Mouse (Mus musculus) midbrain, embryonic 10.5 days (tissue): ENCODE results near the gene Olfr844. TPM values are rescaled to one million over a fixed set of nuclear protein-coding genes. Genes with fewer than 3 reads are reported as not detected.

Experiments used
- DNase-seq: peaks from one replicate; pipeline ENCODE4 v3.0.0-alpha.2; 2017; ENCODE audit warnings: low spot score
- H3K27ac ChIP-seq: fragments of 300-500 bp; sonication (generic); replicated peaks from 2 replicates; pipeline ENCODE4 v1.5.1; 2016; ENCODE audit warnings: mild to moderate bottlenecking
- H3K27me3 ChIP-seq: fragments of 300-500 bp; sonication (generic); 2 replicates; pipeline ENCODE4 v1.6.1; 2016; ENCODE audit warnings: low read depth, mild to moderate bottlenecking; ENCODE audit not compliant: poor library complexity, severe bottlenecking
- H3K36me3 ChIP-seq: fragments of 300-500 bp; sonication (generic); 2 replicates; pipeline ENCODE4 v1.6.1; 2016; ENCODE audit warnings: mild to moderate bottlenecking, moderate library complexity
- H3K4me1 ChIP-seq: fragments of 300-500 bp; sonication (generic); 2 replicates; pipeline ENCODE4 v1.6.1; 2016
- H3K4me3 ChIP-seq: fragments of 300-500 bp; sonication (generic); 2 replicates; pipeline ENCODE4 v1.5.1; 2016; ENCODE audit warnings: mild to moderate bottlenecking, moderate library complexity
- H3K9me3 ChIP-seq: fragments of 300-500 bp; sonication (generic); replicated peaks from 2 replicates; pipeline ENCODE4 v1.6.1; 2016; ENCODE audit warnings: mild to moderate bottlenecking
- WGBS: fragments of 180-500 bp; shearing (Covaris S2); methylation state at CpG from one replicate; pipeline ENCODE4 v1.1.7; 2016; 5-methylcytosine and 5-hydroxymethylcytosine counted together
- polyA plus RNA-seq: library from polyadenylated mRNA; unstranded; fragments of >200 nt; fragmentation: Nextera tagmentation; extraction: Ambion mirVana; gene quantifications from 2 replicates; pipeline ENCODE4 v1.2.1, GENCODE M21; 2016

Gene Olfr844
- not detected in 2 replicates for polyA plus RNA-seq

DNA sequence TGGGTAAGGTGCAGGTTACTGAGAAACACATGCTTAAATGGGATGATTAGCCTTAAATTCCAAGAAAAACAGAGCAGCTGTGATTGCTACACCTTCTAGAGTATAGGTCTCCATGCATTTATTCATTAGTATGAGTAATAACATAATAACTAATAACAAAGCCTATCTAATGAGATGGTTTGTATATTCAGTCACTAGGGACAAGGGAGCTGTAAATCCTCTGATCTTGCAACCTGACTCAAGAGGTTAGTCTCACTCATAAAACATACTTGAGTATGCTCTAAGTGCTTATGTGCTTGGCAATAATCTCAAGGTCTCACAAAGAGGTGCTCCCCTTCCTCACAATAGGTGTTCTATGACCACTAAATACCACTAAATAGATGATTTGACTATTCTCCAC lies at the start of gene Olfr844:
Olfr844 (plus strand) TSS at position 301 of the 400 bp plus-strand sequence.
- no peak within 1 kb of the TSS for H3K4me3 ChIP-seq
- peaks cover 31% of the 10 kb centered on the region for H3K9me3 ChIP-seq
- no peaks in the 10 kb centered on the region for H3K27me3 ChIP-seq

DNA sequence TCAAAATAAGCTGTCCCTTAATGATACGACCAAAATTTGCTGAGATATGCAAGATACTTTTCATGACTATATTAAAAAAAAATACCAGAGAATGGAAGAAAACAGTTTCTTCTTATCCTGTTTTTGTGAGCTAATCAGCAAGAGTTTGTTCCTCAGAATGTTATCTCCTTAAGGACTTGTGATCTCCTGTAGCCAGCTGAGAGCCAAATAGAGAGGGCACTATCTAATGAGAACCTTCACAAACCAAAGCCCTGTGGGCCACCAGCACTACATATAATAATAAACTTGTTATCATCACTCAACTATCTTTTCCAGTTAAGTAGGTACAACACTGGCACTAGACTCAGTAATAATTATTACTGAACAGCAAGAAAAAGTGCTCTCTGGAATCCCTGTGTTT lies 20.0 kb downstream of the Olfr844 start, which contains the start of gene Olfr845:
Olfr845 (plus strand) TSS at position 301 of the 400 bp plus-strand sequence.
- Histone ChIP-seq H3K27me3 (no peaks in the 10 kb centered on the region), H3K27ac (no peak within 1 kb of the TSS), H3K4me3 (no peak within 1 kb of the TSS), H3K4me1 (no peaks in the 10 kb centered on the region), H3K9me3 (peaks cover 11% of the 10 kb centered on the region), H3K36me3 (no peaks in the 10 kb centered on the region)
- DNase-seq = no peak
- 84% methylated on average over 1 of the region's 1 CpGs for WGBS

More for the DNA sequence above, at the start of gene Olfr844:
- no peak for DNase-seq
- no peak within 1 kb of the TSS for H3K27ac ChIP-seq
- no peaks in the 10 kb centered on the region for H3K4me1 ChIP-seq
- H3K36me3 ChIP-seq = no peaks in the 10 kb centered on the region

DNA sequence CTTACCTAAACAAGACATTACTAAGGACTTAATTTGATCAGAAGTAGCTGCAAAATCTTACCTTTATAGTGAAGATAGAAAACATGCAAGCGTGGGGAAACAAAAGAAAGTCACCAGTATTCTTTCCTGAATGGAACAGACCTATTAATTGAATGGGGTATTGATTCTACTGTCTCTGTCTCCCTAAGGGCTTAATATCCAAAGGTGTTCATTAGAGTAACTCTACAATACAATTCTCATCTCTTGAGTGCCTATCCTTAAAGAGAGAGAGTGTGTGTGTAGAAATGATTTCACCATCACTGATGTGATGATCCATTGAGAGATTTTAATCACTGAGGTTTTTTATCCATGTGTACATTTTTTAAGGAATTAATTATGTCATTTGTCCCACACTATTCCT lies 47.8 kb downstream of the Olfr844 start, which contains the start of gene Olfr846:
Olfr846 (minus strand) TSS at position 101 of the 400 bp plus-strand sequence.
- Histone ChIP-seq H3K36me3 (no peaks in the 10 kb centered on the region), H3K27ac (no peak within 1 kb of the TSS), H3K27me3 (no peaks in the 10 kb centered on the region), H3K4me1 (no peaks in the 10 kb centered on the region), H3K9me3 (peaks cover 21% of the 10 kb centered on the region), H3K4me3 (no peak within 1 kb of the TSS)
- no peak for DNase-seq
- 55% methylated on average over 1 of the region's 1 CpGs for WGBS

Other genes with a start within 250 kb of the Olfr844 start
- not detected in 2 replicates for gene Olfr836, start 196.0 kb upstream of the Olfr844 start, polyA plus RNA-seq
- not detected in 2 replicates for gene Olfr837, start 180.0 kb upstream of the Olfr844 start, polyA plus RNA-seq
- gene Olfr839-ps1, start 139.0 kb upstream of the Olfr844 start, polyA plus RNA-seq = not detected in 2 replicates
- not detected in 2 replicates for gene Olfr843, start 64.4 kb upstream of the Olfr844 start, polyA plus RNA-seq
- gene Olfr845, start 20.1 kb downstream of the Olfr844 start, polyA plus RNA-seq = not detected in 2 replicates
- not detected in 2 replicates for gene Olfr846, start 47.7 kb downstream of the Olfr844 start, polyA plus RNA-seq
- gene Olfr847, start 62.3 kb downstream of the Olfr844 start, polyA plus RNA-seq = not detected in 2 replicates
- not detected in 2 replicates for gene Olfr849, start 123.9 kb downstream of the Olfr844 start, polyA plus RNA-seq
- not detected in 2 replicates for gene Olfr850, start 161.9 kb downstream of the Olfr844 start, polyA plus RNA-seq
- not detected in 2 replicates for gene Olfr851, start 176.9 kb downstream of the Olfr844 start, polyA plus RNA-seq
- not detected in 2 replicates for gene Olfr853, start 224.7 kb downstream of the Olfr844 start, polyA plus RNA-seq